Mouse (Mus musculus) induced T-regulatory cell, adult 2 months (primary cell): ENCODE data around the gene Bloc1s5.
"Not testable (repeated sequence)": the region's sequence is repeated elsewhere in the genome, so short reads cannot be mapped to it uniquely, and the experiment has no call there.

Experiments used
- DNase-seq: peaks from one replicate; pipeline ENCODE4 v3.0.0-alpha.2; 2012; ENCODE audit warnings: low read depth

Gene Bloc1s5

GRCm38 (mm10) chr13:38618001-38618630 is 16.8 kb downstream of the Bloc1s5 start:
- DNase-seq, result not testable (repeated sequence)

GRCm38 (mm10) chr13:38616887-38617286 is 18.0 kb downstream of the Bloc1s5 start:
- no peak for DNase-seq

DNA sequence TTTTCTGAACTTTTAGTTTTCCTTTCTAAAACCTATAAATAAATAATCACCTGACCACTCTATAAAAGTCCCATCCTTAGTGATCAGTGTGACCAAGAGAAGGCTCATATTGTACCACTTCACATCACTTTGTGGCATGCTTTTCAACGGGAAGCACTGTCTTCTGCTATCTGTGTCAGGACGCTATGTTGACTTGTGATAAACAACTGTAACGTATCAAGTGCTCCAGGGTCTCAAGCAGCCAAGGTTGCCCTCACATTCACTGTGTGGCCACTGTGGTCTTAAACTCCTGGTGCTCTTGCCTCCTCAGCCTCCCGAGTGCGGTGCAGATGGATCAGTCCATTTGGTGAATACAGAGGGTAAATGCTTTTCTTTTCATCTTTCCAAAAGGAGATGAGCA is 19.3 kb downstream of the Bloc1s5 start:
- DNase-seq, result no peak

- no peak for DNase-seq
Observed at GRCm38 (mm10) chr13:38614298-38614697, 20.6 kb downstream of the Bloc1s5 start.

DNA sequence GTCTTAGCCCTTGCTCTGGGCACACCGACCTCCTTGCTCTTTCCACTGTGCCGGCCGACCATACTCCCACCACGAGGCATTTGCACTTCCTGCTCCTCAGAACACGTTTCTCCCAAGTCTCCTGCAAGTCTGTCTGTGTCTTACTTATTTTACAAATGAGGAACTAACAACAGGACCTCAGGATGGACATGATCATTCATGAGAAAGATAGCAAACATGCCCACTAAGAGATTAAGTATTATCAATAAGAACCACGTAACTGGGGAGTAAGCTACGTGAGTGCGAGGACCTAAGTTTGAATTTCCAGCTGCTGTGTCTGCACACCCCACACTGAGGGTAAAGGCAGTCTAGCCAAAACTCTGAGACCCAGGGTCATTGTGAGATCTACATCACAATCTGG is 21.3 kb downstream of the Bloc1s5 start:
- no peak for DNase-seq

DNA sequence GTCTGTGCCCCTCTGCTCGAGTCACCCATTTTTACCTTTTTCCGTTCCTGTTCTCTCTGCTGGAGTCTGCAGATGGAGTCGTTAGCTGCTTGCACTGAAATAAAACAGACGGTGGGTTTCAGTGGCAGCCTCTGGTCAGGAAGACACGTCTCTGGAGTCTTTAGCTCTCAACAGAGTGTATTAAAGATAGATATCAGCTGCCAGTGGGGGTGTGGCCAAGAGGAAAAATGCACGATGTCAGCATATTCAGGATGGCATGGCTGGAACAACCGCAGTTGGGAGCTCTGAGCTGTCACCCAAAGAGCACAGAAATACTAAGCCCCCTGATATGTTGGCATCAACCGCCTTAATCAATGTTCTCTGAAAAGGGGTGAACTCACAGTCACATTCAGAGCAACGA is 22.3 kb downstream of the Bloc1s5 start:
- DNase-seq, result no peak

- DNase-seq, result no peak
Observed at GRCm38 (mm10) chr13:38612179-38612578, 22.7 kb downstream of the Bloc1s5 start.

- no peak for DNase-seq
Observed at GRCm38 (mm10) chr13:38610336-38610735, 24.6 kb downstream of the Bloc1s5 start.

- no peak for DNase-seq
Observed at GRCm38 (mm10) chr13:38607130-38607529, 27.8 kb downstream of the Bloc1s5 start.

GRCm38 (mm10) chr13:38605353-38605752 is 29.6 kb downstream of the Bloc1s5 start:
- no peak for DNase-seq

GRCm38 (mm10) chr13:38602966-38603365 is 31.9 kb downstream of the Bloc1s5 start:
- no peak for DNase-seq

GRCm38 (mm10) chr13:38602243-38602832 is 32.6 kb downstream of the Bloc1s5 start:
- DNase-seq, result no peak

DNA sequence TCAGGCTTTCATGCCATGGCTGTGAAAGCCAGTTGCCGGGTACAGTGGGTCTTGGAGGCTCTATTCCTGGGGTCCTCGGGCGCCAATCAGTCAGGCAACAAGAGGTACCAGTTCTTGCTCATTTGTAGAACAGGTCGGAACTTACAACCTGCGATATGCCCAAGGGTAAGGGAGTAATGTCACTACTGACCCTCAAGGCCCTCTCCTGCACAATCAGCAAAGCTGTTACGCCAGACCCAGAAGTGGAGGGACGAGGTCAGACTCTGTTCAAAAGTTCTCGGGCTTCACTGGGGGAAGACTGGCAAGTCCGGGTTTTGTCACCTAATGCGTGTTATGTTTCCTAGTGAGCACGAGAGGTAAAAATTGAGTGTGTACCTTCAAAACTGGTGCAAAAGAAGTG is 34.1 kb downstream of the Bloc1s5 start:
- DNase-seq, result no peak

GRCm38 (mm10) chr13:38597076-38597475 is 37.8 kb downstream of the Bloc1s5 start:
- DNase-seq, result peak; percentile 21

GRCm38 (mm10) chr13:38596461-38596860 is 38.4 kb downstream of the Bloc1s5 start:
- no peak for DNase-seq

DNA sequence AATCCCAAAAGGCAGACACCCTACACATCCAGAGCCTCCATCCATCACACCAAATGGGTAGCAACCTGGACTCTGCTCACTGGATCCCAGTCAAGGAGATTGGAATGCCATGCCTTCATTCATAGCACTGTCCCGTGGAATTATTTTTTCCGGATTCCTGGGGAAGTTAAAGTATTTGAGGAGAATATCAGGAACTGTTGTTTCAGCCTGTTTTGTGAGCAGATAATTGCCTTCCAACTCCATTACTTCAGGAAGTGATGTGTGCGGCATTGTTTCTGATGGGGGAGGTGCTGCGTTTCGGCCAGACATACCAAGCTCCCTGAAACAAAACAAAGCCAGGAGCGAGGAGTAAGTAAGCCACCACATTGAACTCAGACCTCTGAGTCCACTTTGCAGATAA is 41.8 kb downstream of the Bloc1s5 start:
- DNase-seq, result no peak

DNA sequence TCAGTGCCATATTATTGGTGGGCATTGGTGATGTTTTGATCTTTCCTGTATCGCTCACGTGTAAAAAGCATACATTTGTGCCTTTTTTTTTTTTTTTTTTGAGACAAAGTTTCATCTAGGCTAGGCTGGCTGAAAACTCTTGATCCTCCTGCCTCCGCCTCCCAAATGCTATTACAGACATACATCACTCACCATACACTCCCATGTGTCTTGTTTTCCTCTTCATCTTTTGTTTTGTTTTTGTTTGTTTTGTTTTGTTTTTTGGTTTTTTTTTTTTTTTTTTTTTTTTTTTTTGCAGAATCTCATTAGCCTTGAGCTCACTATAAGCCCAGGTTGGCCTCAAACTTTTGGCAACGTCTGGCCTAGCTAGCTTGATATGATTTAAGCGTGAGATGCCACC is 47.6 kb downstream of the Bloc1s5 start:
- no peak for DNase-seq

- DNase-seq, result no peak
Observed at GRCm38 (mm10) chr13:38586451-38586850, 48.5 kb downstream of the Bloc1s5 start.

GRCm38 (mm10) chr13:38582768-38583167 is 52.1 kb downstream of the Bloc1s5 start:
- no peak for DNase-seq

DNA sequence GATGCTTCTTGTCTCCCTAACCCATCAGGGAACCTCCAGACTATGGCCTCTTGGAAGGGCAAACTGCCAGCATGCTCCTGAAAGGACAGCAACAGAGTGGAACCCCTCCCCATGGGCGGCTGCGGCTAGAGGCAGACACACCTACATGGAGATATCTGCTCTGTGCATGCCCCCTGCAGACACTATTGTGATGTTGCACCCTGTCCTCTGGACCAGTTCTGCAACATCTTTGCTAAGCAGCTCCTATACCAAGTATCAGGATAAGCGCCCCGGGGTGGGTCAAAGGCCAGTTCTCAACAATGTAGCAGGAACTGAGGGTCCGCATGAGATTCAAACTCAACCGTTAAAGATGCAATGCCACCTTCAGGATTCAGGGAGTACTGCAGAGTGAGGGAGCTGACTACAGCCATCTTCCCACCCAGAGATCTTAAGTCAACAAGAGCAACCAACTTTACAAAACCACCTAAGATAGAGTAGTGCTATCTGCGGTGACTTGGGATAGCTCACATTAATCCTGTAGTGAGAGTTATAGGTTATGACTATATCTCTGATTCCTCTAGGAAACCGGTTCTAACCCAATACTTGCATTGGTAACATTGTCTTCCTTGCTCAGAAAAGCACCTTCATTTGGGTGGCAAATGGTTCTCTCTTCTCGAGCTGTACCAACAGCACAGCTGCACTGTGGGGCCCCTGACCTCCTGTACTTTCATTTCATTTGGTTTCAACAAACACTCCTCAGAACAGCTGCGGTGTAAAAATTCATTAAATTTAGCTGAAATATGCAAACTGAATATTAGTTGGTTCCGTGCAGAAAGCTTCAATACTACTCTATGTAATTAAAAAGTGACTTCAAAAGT is 54.1 kb downstream of the Bloc1s5 start:
- peak; percentile 59 for DNase-seq

DNA sequence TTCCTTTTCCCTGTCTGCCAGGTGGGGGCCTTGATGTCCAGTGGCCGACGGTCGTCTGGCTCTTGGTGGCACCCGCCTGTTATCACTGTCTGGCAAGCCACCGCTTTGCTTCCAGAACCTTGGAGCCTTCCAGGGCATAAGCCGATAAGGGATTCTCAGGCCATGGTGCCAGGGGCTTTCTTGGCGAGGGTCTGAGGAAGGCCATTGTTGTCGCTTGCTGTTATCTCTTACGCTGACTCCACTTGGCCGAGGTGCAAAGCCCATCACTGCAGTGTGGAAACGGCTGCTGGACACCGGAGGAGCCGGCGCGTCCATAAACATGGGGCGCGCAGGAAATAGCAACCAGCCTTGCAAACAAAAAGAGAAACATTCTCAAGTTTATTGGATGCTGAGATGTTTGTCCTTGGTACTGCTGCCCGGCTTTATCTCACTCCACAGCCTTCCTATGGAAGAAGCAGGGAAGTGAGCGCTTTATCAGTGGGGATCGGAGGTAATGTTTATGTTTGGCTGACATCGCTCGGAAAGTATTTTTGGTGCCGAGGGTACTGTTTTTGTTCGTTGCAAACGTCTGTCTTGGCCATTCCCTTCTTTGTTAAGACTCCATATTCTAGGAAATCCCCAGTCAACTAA is 54.8 kb downstream of the Bloc1s5 start:
- no peak for DNase-seq

GRCm38 (mm10) chr13:38574668-38575067 is 60.2 kb downstream of the Bloc1s5 start:
- no peak for DNase-seq

DNA sequence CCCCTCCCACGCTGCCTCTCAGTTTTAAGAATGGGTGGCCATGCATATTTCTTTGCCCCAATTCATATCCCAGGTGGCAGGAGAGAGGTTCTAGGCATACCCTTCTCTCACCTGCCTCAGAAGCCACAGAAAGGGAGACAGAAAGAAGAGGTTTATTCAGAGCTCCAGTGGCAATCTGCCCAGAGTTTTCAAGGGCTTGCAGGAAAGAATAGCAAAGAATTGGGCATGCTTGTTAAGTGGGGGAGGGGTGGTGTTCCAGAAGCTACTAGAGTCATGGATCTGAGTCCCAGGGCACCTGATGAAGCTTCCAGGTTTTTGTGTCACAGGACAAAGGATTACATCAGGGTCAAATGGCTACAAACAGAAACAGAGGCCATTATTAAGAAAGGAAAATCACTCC is 61.6 kb downstream of the Bloc1s5 start:
- DNase-seq, result no peak
